Mouse (Mus musculus) MEL (cell line): ENCODE results near the gene Ggt1. TPM values are rescaled to one million over a fixed set of nuclear protein-coding genes. Genes with fewer than 3 reads are reported as not detected.

Experiments
- DNase-seq: peaks from one replicate; pipeline ENCODE4 v3.0.0; 2011; ENCODE audit warnings: low read depth, low spot score
- H3K27ac ChIP-seq: 2 replicates; pipeline ENCODE4 v1.5.1; 2012; ENCODE audit warnings: low read depth, mild to moderate bottlenecking, control low read depth, low read length, moderate library complexity; ENCODE audit not compliant: control insufficient read depth
- H3K27me3 ChIP-seq, 2 experiments: fragments of 150-350 bp in 1 of 2; sonication (generic) in 1 of 2; 2 replicates each; pipeline ENCODE4 v1.6.1; 2012; ENCODE audit warnings: low read length in 2 of 2, mild to moderate bottlenecking in 2 of 2, improper control_type of control experiment in 1 of 2, moderate library complexity in 1 of 2; ENCODE audit not compliant: insufficient read depth in 2 of 2, control insufficient read depth in 1 of 2
- H3K36me3 ChIP-seq, 2 experiments: 2 replicates each; pipeline ENCODE4 v1.6.1; 2012 to 2014; ENCODE audit warnings: low read length in 2 of 2, improper control_type of control experiment in 1 of 2, inconsistent platforms in 1 of 2, mild to moderate bottlenecking in 1 of 2; ENCODE audit not compliant: insufficient read depth in 2 of 2, control insufficient read depth in 1 of 2
- H3K4me1 ChIP-seq, 2 experiments: fragments of 150-350 bp in 1 of 2; sonication (generic) in 1 of 2; 2 replicates each; pipeline ENCODE4 v1.6.1; 2012; ENCODE audit warnings: low read length in 2 of 2, improper control_type of control experiment in 1 of 2, mild to moderate bottlenecking in 1 of 2; ENCODE audit not compliant: insufficient read depth in 2 of 2, control insufficient read depth in 1 of 2
- H3K4me3 ChIP-seq, 2 experiments: fragments of 150-350 bp in 1 of 2; sonication (generic) in 1 of 2; 2 replicates each; pipeline ENCODE4 v1.5.1; 2012; ENCODE audit warnings: low read depth in 2 of 2, low read length in 2 of 2, mild to moderate bottlenecking in 2 of 2, moderate library complexity in 2 of 2, control low read depth in 1 of 2, improper control_type of control experiment in 1 of 2; ENCODE audit not compliant: control insufficient read depth in 1 of 2, insufficient read depth in 1 of 2
- H3K79me2 ChIP-seq: 2 replicates; pipeline ENCODE4 v1.6.1; 2012; ENCODE audit warnings: mild to moderate bottlenecking, low read length, moderate library complexity; ENCODE audit not compliant: control insufficient read depth, poor library complexity, insufficient read depth
- H3K9ac ChIP-seq: 2 replicates; pipeline ENCODE4 v1.6.1; 2012; ENCODE audit warnings: low read depth, mild to moderate bottlenecking, control low read depth, low read length, moderate library complexity; ENCODE audit not compliant: control insufficient read depth, poor library complexity, severe bottlenecking
- H3K9me3 ChIP-seq: fragments of 150-350 bp; sonication (generic); replicated peaks from 2 replicates; pipeline ENCODE4 v1.6.1; 2012; ENCODE audit warnings: mild to moderate bottlenecking, low read length, improper control_type of control experiment, moderate library complexity; ENCODE audit not compliant: insufficient read depth
- CHD1 ChIP-seq: IDR thresholded peaks from 2 replicates; pipeline ENCODE4 v1.6.1; 2012; ENCODE audit warnings: low read depth, mild to moderate bottlenecking, inconsistent platforms, low read length, improper control_type of control experiment
- CHD2 ChIP-seq: IDR thresholded peaks from 2 replicates; pipeline ENCODE4 v1.6.1; 2011; ENCODE audit warnings: low read length, improper control_type of control experiment
- CTCF ChIP-seq, 3 experiments: IDR thresholded peaks in 2 of 3; conservative IDR thresholded peaks in 1 of 3; 2 replicates each; pipeline ENCODE4 v1.5.1; 2011 to 2012; ENCODE audit warnings: low read length in 3 of 3, low read depth in 2 of 3, mild to moderate bottlenecking in 2 of 3, improper control_type of control experiment in 1 of 3, inconsistent platforms in 1 of 3, mixed read lengths in 1 of 3, moderate library complexity in 1 of 3; ENCODE audit not compliant: control insufficient read depth in 1 of 3, insufficient read depth in 1 of 3, poor library complexity in 1 of 3, severe bottlenecking in 1 of 3
- GATA1 ChIP-seq: IDR thresholded peaks from 2 replicates; pipeline ENCODE4 v1.6.1; 2011; ENCODE audit warnings: low read depth, low read length, improper control_type of control experiment
- HCFC1 ChIP-seq: IDR thresholded peaks from 2 replicates; pipeline ENCODE4 v1.6.1; 2012; ENCODE audit warnings: low read depth, mild to moderate bottlenecking, inconsistent platforms, low read length, improper control_type of control experiment, moderate library complexity
- KAT2A ChIP-seq: conservative IDR thresholded peaks from 2 replicates; pipeline ENCODE4 v1.6.1; 2012; ENCODE audit warnings: low read depth, low read length, improper control_type of control experiment, inconsistent platforms
- MXI1 ChIP-seq: IDR thresholded peaks from 2 replicates; pipeline ENCODE4 v1.6.1; 2011; ENCODE audit warnings: mild to moderate bottlenecking, low read depth, low read length, improper control_type of control experiment
- MYB ChIP-seq: IDR thresholded peaks from 2 replicates; pipeline ENCODE4 v1.6.1; 2011; ENCODE audit warnings: mild to moderate bottlenecking, low read depth, low read length, improper control_type of control experiment
- NELFE ChIP-seq: IDR thresholded peaks from 2 replicates; pipeline ENCODE4 v1.6.1; 2011; ENCODE audit warnings: low read depth, low read length, improper control_type of control experiment
- POLR2AphosphoS5 ChIP-seq: IDR thresholded peaks from 2 replicates; pipeline ENCODE4 v1.6.1; 2012; ENCODE audit warnings: low read depth, borderline replicate concordance, mild to moderate bottlenecking, inconsistent platforms, low read length, moderate library complexity, mixed read lengths
- RAD21 ChIP-seq: IDR thresholded peaks from 2 replicates; pipeline ENCODE4 v1.6.1; 2011; ENCODE audit warnings: mild to moderate bottlenecking, low read depth, low read length, improper control_type of control experiment
- RCOR1 ChIP-seq: IDR thresholded peaks from 2 replicates; pipeline ENCODE4 v1.6.1; 2012; ENCODE audit warnings: low read depth, mild to moderate bottlenecking, inconsistent platforms, low read length, improper control_type of control experiment
- SMC3 ChIP-seq: IDR thresholded peaks from 2 replicates; pipeline ENCODE4 v1.6.1; 2011; ENCODE audit warnings: low read depth, low read length, improper control_type of control experiment
- TBP ChIP-seq: IDR thresholded peaks from 2 replicates; pipeline ENCODE4 v1.8.0; 2011; ENCODE audit warnings: low read depth, low read length, improper control_type of control experiment
- USF1 ChIP-seq: IDR thresholded peaks from 2 replicates; pipeline ENCODE4 v1.6.1; 2014; ENCODE audit warnings: low read depth, mild to moderate bottlenecking, inconsistent platforms, low read length, improper control_type of control experiment, moderate library complexity
- ZC3H11A ChIP-seq: IDR thresholded peaks from 2 replicates; pipeline ENCODE4 v1.6.1; 2012; ENCODE audit warnings: low read depth, mild to moderate bottlenecking, inconsistent platforms, low read length, improper control_type of control experiment
- ZMIZ1 ChIP-seq: IDR thresholded peaks from 2 replicates; pipeline ENCODE4 v1.6.1; 2012; ENCODE audit warnings: low read depth, mild to moderate bottlenecking, inconsistent platforms, low read length, improper control_type of control experiment, moderate library complexity
- polyA plus RNA-seq, 2 experiments: library from polyadenylated mRNA; stranded (reverse) in 1 of 2; unstranded in 1 of 2; fragments of >175 nt in 1 of 2; fragments of >200 nt in 1 of 2; gene quantifications; 2 replicates each; pipeline versions ENCODE4 v1.2.1 to v1.2.4; 2012; ENCODE audit warnings: low replicate concordance in 2 of 2, low read depth in 1 of 2; ENCODE audit not compliant: insufficient read length in 2 of 2, insufficient read depth in 1 of 2, missing spikeins in 1 of 2
- total RNA-seq: library from RNA; depleted of rRNA; stranded (reverse); fragments of 300-350 nt; gene quantifications from 2 replicates; pipeline ENCODE4 v1.2.3, GENCODE M21; 2012

Gene Ggt1
- total and polyA plus RNA-seq, 3 experiments: 0.46 to 3.2 TPM; not detected in 1

DNA sequence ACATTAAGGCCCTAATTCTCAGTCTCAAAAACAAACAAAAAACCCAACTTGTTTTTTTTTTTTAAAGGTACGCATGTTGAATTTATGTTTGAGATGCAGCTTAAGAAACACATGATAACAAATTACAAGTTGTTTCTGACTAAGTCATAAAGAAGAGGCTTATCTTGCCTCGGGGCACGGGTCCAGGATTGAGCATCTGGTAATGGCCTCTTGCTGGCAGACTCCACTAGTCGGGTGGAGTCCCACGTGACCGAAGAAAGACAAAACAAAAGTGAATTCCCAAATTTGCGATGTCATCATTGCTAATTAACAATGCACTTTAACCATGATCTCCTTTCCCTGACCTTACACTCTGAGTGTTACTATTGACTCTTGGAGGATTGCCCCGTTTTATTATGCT lies 34.6 kb downstream of the Ggt1 start (continued):
- no peak for TF ChIP-seq KAT2A

DNA sequence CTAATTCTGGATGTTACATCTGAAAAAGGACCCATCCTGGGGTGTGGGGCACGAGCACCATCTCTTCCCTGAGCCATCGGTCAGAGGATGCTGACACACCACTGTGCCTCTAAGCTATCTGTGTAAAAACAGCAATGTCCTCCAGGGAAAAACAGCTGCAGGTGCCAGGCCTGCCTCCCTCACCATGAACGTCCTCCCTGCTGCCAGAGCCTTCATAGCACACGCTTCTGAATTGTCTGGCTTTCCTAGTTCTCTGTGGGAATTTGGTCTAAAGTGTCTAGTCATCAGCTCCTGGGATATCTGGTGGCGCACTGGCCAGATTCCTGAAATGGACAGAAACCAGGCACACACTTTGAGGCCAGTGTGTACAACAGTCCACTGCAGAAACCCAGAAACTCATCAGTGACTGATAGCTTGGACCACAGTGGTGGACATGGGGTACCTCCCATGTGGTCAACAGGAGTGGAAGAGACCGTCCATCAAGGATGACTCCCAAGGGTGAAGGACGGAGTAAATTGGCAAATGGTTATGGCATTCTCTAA lies 38.9 kb downstream of the Ggt1 start:
- H3K4me3 ChIP-seq: no peak overlapping the region
- no peak for TF ChIP-seq KAT2A
- TF ChIP-seq SMC3: no peak
- no peak for TF ChIP-seq HCFC1
- no peak for TF ChIP-seq ZC3H11A
- no peak for TF ChIP-seq ZMIZ1
- no peak for TF ChIP-seq RAD21
- no peak for TF ChIP-seq GATA1
- TF ChIP-seq MXI1: no peak
- no peak for TF ChIP-seq TBP
- no peak for TF ChIP-seq CHD2
- TF ChIP-seq POLR2AphosphoS5: no peak
- TF ChIP-seq MYB: no peak
- TF ChIP-seq RCOR1: no peak
- TF ChIP-seq CHD1: no peak
- TF ChIP-seq USF1: no peak
- DNase-seq: no peak
- H3K9ac ChIP-seq: no peak overlapping the region
- H3K27me3 ChIP-seq: 0 out of 4 replicates have a peak, but pooled peaks cover 0 to 2% of the 10 kb centered on the region in 2 experiments
- H3K9me3 ChIP-seq: no peaks in the 10 kb centered on the region
- H3K79me2 ChIP-seq: no peaks in the 10 kb centered on the region
- peaks cover 0 to 6% of the 10 kb centered on the region in 2 experiments; a peak in 1 of 4 replicates for H3K36me3 ChIP-seq
- H3K27ac ChIP-seq: no peak overlapping the region
- peaks cover 0 to 7% of the 10 kb centered on the region in 2 experiments; a peak in 2 of 4 replicates for H3K4me1 ChIP-seq

DNA sequence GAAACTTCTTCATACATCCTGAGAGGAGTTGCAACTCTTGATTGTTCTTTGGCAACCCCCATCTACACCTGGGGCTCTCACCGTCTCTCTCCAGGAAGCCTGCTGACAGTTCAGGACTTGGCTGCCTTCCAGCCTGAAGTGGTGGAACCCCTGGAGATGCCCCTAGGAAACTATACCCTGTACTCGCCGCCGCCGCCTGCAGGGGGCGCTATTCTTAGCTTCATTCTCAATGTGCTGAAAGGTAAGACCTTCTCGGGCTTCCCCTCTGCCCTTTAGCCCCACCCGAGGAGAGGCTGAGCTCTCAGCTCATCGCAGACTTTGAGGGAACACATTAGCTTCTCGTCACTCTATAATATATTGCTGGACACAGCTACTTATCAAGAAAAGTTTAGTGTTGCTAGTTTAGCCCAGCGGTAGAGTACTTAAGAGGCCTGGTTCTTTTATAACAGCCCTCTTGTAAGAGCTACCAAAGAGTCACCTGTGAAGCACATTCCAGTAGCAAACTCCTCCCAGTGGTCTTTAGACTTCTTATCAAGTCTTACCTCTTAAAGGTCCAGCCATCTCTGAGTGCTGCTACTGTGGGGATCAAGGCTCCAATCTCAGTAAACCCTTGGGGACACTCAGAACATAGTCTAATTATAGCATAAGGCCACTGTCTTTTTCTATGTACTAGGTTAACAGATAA lies 43.9 kb downstream of the Ggt1 start:
- H3K9me3 ChIP-seq: no peaks in the 10 kb centered on the region
- H3K27me3 ChIP-seq: 0 out of 4 replicates have a peak, but pooled peaks cover 0 to 2% of the 10 kb centered on the region in 2 experiments
- DNase-seq: peak; percentile 45
- TF ChIP-seq SMC3 (peak; percentile 22; the same call in 1 of the 2 replicates), CTCF (IDR thresholded peaks at IDR 0.05 in 2 of 3, conservative IDR thresholded peaks at IDR 0.05 in 1 of 3; ENCODE audit: control insufficient read depth in 1 of 3, insufficient read depth in 1 of 3, low read depth in 2 of 3, low read length in 3 of 3, poor library complexity in 1 of 3, severe bottlenecking in 1 of 3) (peak; percentile 54 to 79 (median 56)), MYB (no peak), NELFE (no peak)
- H3K4me3 ChIP-seq: no peak overlapping the region
- H3K27ac ChIP-seq: no peak overlapping the region
- no peaks in the 10 kb centered on the region for H3K79me2 ChIP-seq
- H3K36me3 ChIP-seq: no peaks in the 10 kb centered on the region
- H3K4me1 ChIP-seq: no peaks in the 10 kb centered on the region
- no peak overlapping the region for H3K9ac ChIP-seq
